Mouse (Mus musculus): Measurements from ENCODE around the gene Rab5c. TPM values are rescaled to one million over a fixed set of nuclear protein-coding genes. Genes with fewer than 3 reads are reported as not detected.

The Rab5c gene
- polyA plus RNA-seq, 1 experiment from 2014 or later: 23.7 TPM

- Histone ChIP-seq H3K4me1 (0 out of 2 replicates have a peak, but pooled peaks cover 1% of the 10 kb centered on the region), H3K4me2 (replicated peaks) (no peak overlapping the region), H3K27ac (no peak overlapping the region), H3K27me3 (replicated peaks) (no peaks in the 10 kb centered on the region), H3K9me3 (no peaks in the 10 kb centered on the region), H3K36me3 (peaks cover 31% of the 10 kb centered on the region), H3K4me3 (no peak overlapping the region), H3K9ac (0 out of 2 replicates have a peak overlapping the region, but pooled peaks have one; percentile 8)
- ATAC-seq (ENCODE audit: low FRiP score, low read depth): no peak
- 91% methylated on average over 6 of the region's 6 CpGs for WGBS
These were observed 7.4 kb downstream of the Rab5c start for GRCm38 (mm10) chr11:100730477-100731205.

- Histone ChIP-seq H3K27ac (no peak overlapping the region), H3K9me3 (no peaks in the 10 kb centered on the region), H3K27me3 (replicated peaks) (no peaks in the 10 kb centered on the region), H3K4me2 (replicated peaks) (no peak overlapping the region), H3K4me3 (no peak overlapping the region), H3K4me1 (no peaks in the 10 kb centered on the region), H3K36me3 (peaks cover 31% of the 10 kb centered on the region), H3K9ac (no peak overlapping the region)
- ATAC-seq (ENCODE audit: low FRiP score, low read depth): no peak
- WGBS: 87% methylated on average over 4 of the region's 4 CpGs
These were observed 8.0 kb downstream of the Rab5c start for GRCm38 (mm10) chr11:100729976-100730375.

GRCm38 (mm10) chr11:100728601-100729000, 9.4 kb downstream of the Rab5c start:
- H3K4me1 ChIP-seq: 0 out of 2 replicates have a peak, but pooled peaks cover 5% of the 10 kb centered on the region
- H3K4me2 ChIP-seq (replicated peaks): no peak overlapping the region
- WGBS: 91% methylated on average over 6 of the region's 6 CpGs
- no peak overlapping the region for H3K4me3 ChIP-seq
- no peaks in the 10 kb centered on the region for H3K27me3 ChIP-seq (replicated peaks)
- no peak for ATAC-seq (ENCODE audit: low FRiP score, low read depth)
- peaks cover 31% of the 10 kb centered on the region for H3K36me3 ChIP-seq
- no peak overlapping the region for H3K9ac ChIP-seq
- no peak overlapping the region for H3K27ac ChIP-seq
- H3K9me3 ChIP-seq: no peaks in the 10 kb centered on the region

GRCm38 (mm10) chr11:100727201-100727600, 10.8 kb downstream of the Rab5c start:
- ATAC-seq (ENCODE audit: low FRiP score, low read depth): no peak
- H3K9ac ChIP-seq: no peak overlapping the region
- H3K36me3 ChIP-seq: peaks cover 20% of the 10 kb centered on the region
- no peak overlapping the region for H3K4me3 ChIP-seq
- 0 out of 2 replicates have a peak, but pooled peaks cover 11% of the 10 kb centered on the region for H3K4me1 ChIP-seq
- 97% methylated on average over 3 of the region's 3 CpGs for WGBS
- H3K27me3 ChIP-seq (replicated peaks): no peaks in the 10 kb centered on the region
- no peaks in the 10 kb centered on the region for H3K9me3 ChIP-seq
- H3K27ac ChIP-seq: no peak overlapping the region
- no peak overlapping the region for H3K4me2 ChIP-seq (replicated peaks)

- WGBS: 56% methylated on average over 5 of the region's 5 CpGs
- ATAC-seq (ENCODE audit: low FRiP score, low read depth): no peak
- Histone ChIP-seq H3K27me3 (replicated peaks) (no peaks in the 10 kb centered on the region), H3K9me3 (no peaks in the 10 kb centered on the region), H3K27ac (no peak overlapping the region), H3K4me3 (no peak overlapping the region), H3K36me3 (peaks cover 15% of the 10 kb centered on the region), H3K4me1 (peaks cover 15% of the 10 kb centered on the region; the same call in 1 of the 2 replicates), H3K4me2 (replicated peaks) (no peak overlapping the region), H3K9ac (no peak overlapping the region)
These were observed 13.0 kb downstream of the Rab5c start for GRCm38 (mm10) chr11:100724919-100725512.

GRCm38 (mm10) chr11:100722493-100723028, 15.5 kb downstream of the Rab5c start:
- 60% methylated on average over 2 of the region's 2 CpGs for WGBS
- Histone ChIP-seq H3K9me3 (no peaks in the 10 kb centered on the region), H3K4me1 (peaks cover 15% of the 10 kb centered on the region; the same call in 1 of the 2 replicates), H3K4me2 (replicated peaks) (no peak overlapping the region), H3K27ac (no peak overlapping the region), H3K4me3 (no peak overlapping the region), H3K27me3 (replicated peaks) (no peaks in the 10 kb centered on the region), H3K36me3 (peaks cover 26% of the 10 kb centered on the region), H3K9ac (no peak overlapping the region)
- no peak for ATAC-seq (ENCODE audit: low FRiP score, low read depth)

- Histone ChIP-seq H3K27me3 (replicated peaks) (no peaks in the 10 kb centered on the region), H3K36me3 (peaks cover 27% of the 10 kb centered on the region), H3K27ac (no peak overlapping the region), H3K4me3 (no peak overlapping the region), H3K4me2 (replicated peaks) (no peak overlapping the region), H3K9ac (no peak overlapping the region), H3K9me3 (no peaks in the 10 kb centered on the region), H3K4me1 (peaks cover 15% of the 10 kb centered on the region; the same call in 1 of the 2 replicates)
- no peak for ATAC-seq (ENCODE audit: low FRiP score, low read depth)
- WGBS: 76% methylated on average over 8 of the region's 8 CpGs
These were observed 16.1 kb downstream of the Rab5c start for GRCm38 (mm10) chr11:100721776-100722492.

GRCm38 (mm10) chr11:100721254-100721653, 16.8 kb downstream of the Rab5c start:
- no peaks in the 10 kb centered on the region for H3K27me3 ChIP-seq (replicated peaks)
- H3K27ac ChIP-seq: no peak overlapping the region
- H3K4me2 ChIP-seq (replicated peaks): no peak overlapping the region
- H3K9ac ChIP-seq: no peak overlapping the region
- no peaks in the 10 kb centered on the region for H3K9me3 ChIP-seq
- 77% methylated on average over 4 of the region's 4 CpGs for WGBS
- H3K4me3 ChIP-seq: no peak overlapping the region
- no peak for ATAC-seq (ENCODE audit: low FRiP score, low read depth)
- H3K36me3 ChIP-seq: peaks cover 34% of the 10 kb centered on the region
- peaks cover 15% of the 10 kb centered on the region; the same call in 1 of the 2 replicates for H3K4me1 ChIP-seq

GRCm38 (mm10) chr11:100720345-100720744, 17.7 kb downstream of the Rab5c start:
- Histone ChIP-seq H3K4me3 (no peak overlapping the region), H3K9ac (no peak overlapping the region), H3K4me1 (peaks cover 15% of the 10 kb centered on the region; the same call in 1 of the 2 replicates), H3K9me3 (no peaks in the 10 kb centered on the region), H3K36me3 (peaks cover 43% of the 10 kb centered on the region), H3K4me2 (replicated peaks) (no peak overlapping the region), H3K27me3 (replicated peaks) (no peaks in the 10 kb centered on the region), H3K27ac (no peak overlapping the region)
- WGBS: 79% methylated on average over 5 of the region's 5 CpGs
- ATAC-seq (ENCODE audit: low FRiP score, low read depth): no peak

- H3K9me3 ChIP-seq: no peaks in the 10 kb centered on the region
- no peak overlapping the region for H3K4me2 ChIP-seq (replicated peaks)
- H3K27me3 ChIP-seq (replicated peaks): no peaks in the 10 kb centered on the region
- H3K4me3 ChIP-seq: no peak overlapping the region
- WGBS: 80% methylated on average over 11 of the region's 11 CpGs
- no peak overlapping the region for H3K9ac ChIP-seq
- no peak overlapping the region for H3K27ac ChIP-seq
- H3K4me1 ChIP-seq: peaks cover 15% of the 10 kb centered on the region; the same call in 1 of the 2 replicates
- H3K36me3 ChIP-seq: peaks cover 46% of the 10 kb centered on the region
- ATAC-seq (ENCODE audit: low FRiP score, low read depth): no peak
These were observed 18.1 kb downstream of the Rab5c start for GRCm38 (mm10) chr11:100719893-100720292.

- peaks cover 47% of the 10 kb centered on the region for H3K36me3 ChIP-seq
- ATAC-seq (ENCODE audit: low FRiP score, low read depth): no peak
- WGBS: 84% methylated on average over 3 of the region's 3 CpGs
These were observed 18.7 kb downstream of the Rab5c start for GRCm38 (mm10) chr11:100719312-100719711.

GRCm38 (mm10) chr11:100718866-100719265, 19.1 kb downstream of the Rab5c start:
- Histone ChIP-seq H3K4me3 (no peak overlapping the region), H3K27me3 (replicated peaks) (no peaks in the 10 kb centered on the region), H3K4me1 (peaks cover 17% of the 10 kb centered on the region), H3K4me2 (replicated peaks) (no peak overlapping the region), H3K9me3 (no peaks in the 10 kb centered on the region), H3K9ac (no peak overlapping the region), H3K27ac (no peak overlapping the region), H3K36me3 (peaks cover 47% of the 10 kb centered on the region)
- ATAC-seq (ENCODE audit: low FRiP score, low read depth): no peak
- WGBS: 98% methylated on average over 4 of the region's 4 CpGs

More at GRCm38 (mm10) chr11:100719312-100719711, 18.7 kb downstream of the Rab5c start:
- no peak overlapping the region for H3K9ac ChIP-seq
- no peaks in the 10 kb centered on the region for H3K27me3 ChIP-seq (replicated peaks)
- peaks cover 13% of the 10 kb centered on the region for H3K4me1 ChIP-seq
- H3K4me2 ChIP-seq (replicated peaks): no peak overlapping the region
- no peak overlapping the region for H3K4me3 ChIP-seq
- H3K27ac ChIP-seq: no peak overlapping the region
- H3K9me3 ChIP-seq: no peaks in the 10 kb centered on the region

Data from neural tube, embryonic 12.5 days (tissue).